Mouse (Mus musculus): ENCODE measurements around the gene D430041D05Rik. TPM values are rescaled to one million over a fixed set of nuclear protein-coding genes. Genes with fewer than 3 reads are reported as not detected.
A peak's percentile ranks its signal among the peaks of the same experiment; 100 is the strongest.

D430041D05Rik gene
- total RNA-seq, 2 experiments from 2014 or later: 1.3 to 1.9 TPM

DNA sequence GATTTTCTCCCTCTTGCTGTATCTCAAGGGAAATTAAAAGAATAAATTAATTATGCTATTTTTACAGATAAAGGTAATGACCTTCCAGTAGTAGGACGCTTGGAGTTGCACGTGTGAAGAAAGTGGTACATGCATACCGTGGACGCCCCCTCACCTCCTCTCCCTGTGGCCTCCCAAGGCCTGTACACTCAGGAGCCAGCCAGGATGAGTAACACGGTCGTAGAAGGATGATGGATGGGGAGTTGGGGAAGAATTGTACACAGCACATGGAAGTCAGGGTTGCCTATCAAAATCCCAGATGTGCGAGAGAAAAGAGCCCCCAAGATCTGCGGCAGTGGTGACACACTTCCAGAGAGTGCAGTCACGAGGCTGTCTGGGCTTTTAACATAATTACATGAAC lies 14.9 kb downstream of the D430041D05Rik start:
- Histone ChIP-seq H3K4me3 (no peak overlapping the region), H3K27ac (no peak overlapping the region)
- intact Hi-C loops (cut with DNase I): no loop called here
- TF ChIP-seq CTCF (IDR thresholded peaks at IDR 0.05): no peak
- no peak for DNase-seq

DNA sequence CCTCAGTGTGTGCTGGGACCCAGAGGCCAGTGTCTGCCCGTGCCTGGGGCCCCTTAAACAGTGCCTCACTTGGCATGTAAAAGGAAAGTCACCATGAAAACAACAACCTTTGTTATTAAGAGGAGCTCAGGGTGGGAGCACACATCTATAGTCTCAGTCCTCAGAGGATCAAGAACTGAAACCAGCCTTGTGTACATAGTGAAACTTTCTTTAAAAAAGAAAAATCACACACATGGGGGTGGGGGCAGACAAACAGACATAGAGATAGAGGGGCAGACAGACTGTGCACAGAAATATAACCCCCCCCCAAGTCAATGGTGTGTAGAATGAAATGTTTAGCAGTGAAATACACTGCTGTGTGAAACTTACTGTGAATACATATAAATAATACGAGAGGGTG lies 16.0 kb downstream of the D430041D05Rik start:
- intact Hi-C loops (cut with DNase I): no loop called here
- H3K4me3 ChIP-seq: no peak overlapping the region
- no peak for DNase-seq
- no peak overlapping the region for H3K27ac ChIP-seq
- no peak for TF ChIP-seq CTCF (IDR thresholded peaks at IDR 0.05)

GRCm38 (mm10) chr2:104392700-104393312 lies 18.0 kb downstream of the D430041D05Rik start:
- no peak for DNase-seq
- TF ChIP-seq CTCF (IDR thresholded peaks at IDR 0.05): no peak
- Histone ChIP-seq H3K27ac (no peak overlapping the region), H3K4me3 (no peak overlapping the region)
- intact Hi-C loops (cut with DNase I): no loop called here

- no peak overlapping the region for H3K4me3 ChIP-seq
- no peak overlapping the region for H3K27ac ChIP-seq
- intact Hi-C loops (cut with DNase I): no loop called here
- DNase-seq: no peak
- TF ChIP-seq CTCF (IDR thresholded peaks at IDR 0.05): no peak
These were observed 21.6 kb downstream of the D430041D05Rik start for GRCm38 (mm10) chr2:104389231-104389630.

- intact Hi-C loops (cut with DNase I): no loop called here
- Histone ChIP-seq H3K27ac (no peak overlapping the region), H3K4me3 (no peak overlapping the region)
- TF ChIP-seq CTCF (IDR thresholded peaks at IDR 0.05): no peak
- no peak for DNase-seq
These were observed 24.9 kb downstream of the D430041D05Rik start for GRCm38 (mm10) chr2:104385941-104386340.

GRCm38 (mm10) chr2:104383589-104383988 lies 27.2 kb downstream of the D430041D05Rik start:
- intact Hi-C loops (cut with DNase I): no loop called here
- Histone ChIP-seq H3K27ac (no peak overlapping the region), H3K4me3 (no peak overlapping the region)
- no peak for DNase-seq
- no peak for TF ChIP-seq CTCF (IDR thresholded peaks at IDR 0.05)

DNA sequence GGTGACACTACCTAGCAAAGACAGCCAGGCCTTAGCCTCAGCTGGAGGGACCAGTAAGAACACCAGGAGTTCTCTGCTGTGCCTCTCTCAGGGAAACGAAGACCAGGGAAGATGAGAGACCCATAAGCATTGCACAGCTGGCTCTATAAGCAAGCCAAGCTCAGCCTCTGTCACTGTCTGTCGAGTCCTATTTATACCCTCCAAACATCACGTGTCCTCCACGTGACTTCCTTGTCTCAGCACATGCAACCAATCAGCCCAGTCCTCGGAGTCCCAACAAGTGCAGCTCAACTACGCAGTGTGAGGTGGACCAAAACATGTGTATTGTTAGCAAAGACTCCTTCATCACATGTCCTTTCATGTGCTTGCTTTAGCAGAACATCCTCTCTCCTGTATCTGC lies 28.0 kb downstream of the D430041D05Rik start:
- Histone ChIP-seq H3K27ac (no peak overlapping the region), H3K4me3 (no peak overlapping the region)
- intact Hi-C loops (cut with DNase I): no loop called here
- no peak for TF ChIP-seq CTCF (IDR thresholded peaks at IDR 0.05)
- no peak for DNase-seq

DNA sequence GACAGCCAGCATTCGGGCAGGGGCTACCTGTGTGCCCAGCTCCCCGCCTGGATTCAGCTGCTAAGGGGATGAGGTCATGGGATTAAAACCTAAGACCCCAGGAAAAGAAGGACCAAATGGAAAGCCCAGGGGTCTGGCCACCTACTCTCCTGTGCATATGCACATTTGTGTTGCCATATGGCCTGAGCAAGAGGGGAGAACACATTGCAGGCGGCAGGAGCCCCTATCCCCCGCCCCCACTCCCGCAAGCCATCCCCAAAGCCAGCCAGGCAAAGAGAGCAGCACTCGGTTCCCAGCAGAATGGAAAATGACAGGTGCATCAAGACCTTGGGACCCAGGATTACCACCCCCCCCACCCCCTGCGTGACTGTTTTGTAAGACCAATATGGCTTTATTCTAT lies 31.5 kb downstream of the D430041D05Rik start:
- no peak for TF ChIP-seq CTCF (IDR thresholded peaks at IDR 0.05)
- intact Hi-C loops (cut with DNase I): no loop called here

GRCm38 (mm10) chr2:104378791-104379190 lies 32.0 kb downstream of the D430041D05Rik start:
- Histone ChIP-seq H3K4me3 (no peak overlapping the region), H3K27ac (no peak overlapping the region)
- DNase-seq: no peak
- intact Hi-C loops (cut with DNase I): no loop called here
- no peak for TF ChIP-seq CTCF (IDR thresholded peaks at IDR 0.05)

More for the DNA sequence above, 31.5 kb downstream of the D430041D05Rik start:
- no peak overlapping the region for H3K4me3 ChIP-seq
- no peak overlapping the region for H3K27ac ChIP-seq
- no peak for DNase-seq

DNA sequence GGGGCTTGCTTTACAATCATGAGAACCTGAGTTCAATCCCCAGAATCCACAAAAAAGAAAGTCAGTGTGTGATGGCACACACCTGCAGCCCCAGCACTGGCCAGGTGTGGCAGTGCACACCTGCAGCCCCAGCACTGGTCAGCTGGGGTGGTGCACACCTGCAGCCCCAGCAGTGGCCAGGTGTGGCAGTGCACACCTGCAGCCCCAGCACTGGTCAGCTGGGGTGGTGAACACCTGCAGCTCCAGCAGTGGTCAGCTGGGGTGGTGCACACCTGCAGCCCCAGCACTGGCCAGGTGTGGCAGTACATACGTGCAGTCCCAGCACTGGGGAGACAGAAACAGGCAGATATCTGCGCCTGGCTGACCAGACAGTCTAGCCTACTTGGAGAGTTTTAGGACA lies 32.8 kb downstream of the D430041D05Rik start:
- no peak for TF ChIP-seq CTCF (IDR thresholded peaks at IDR 0.05)
- no peak overlapping the region for H3K27ac ChIP-seq

GRCm38 (mm10) chr2:104372156-104372555 lies 38.7 kb downstream of the D430041D05Rik start:
- H3K4me3 ChIP-seq: no peak overlapping the region
- TF ChIP-seq CTCF (IDR thresholded peaks at IDR 0.05): no peak
- intact Hi-C loops (cut with DNase I): no loop called here

More for the DNA sequence above, 32.8 kb downstream of the D430041D05Rik start:
- intact Hi-C loops (cut with DNase I): no loop called here
- DNase-seq: no peak
- H3K4me3 ChIP-seq: no peak overlapping the region

DNA sequence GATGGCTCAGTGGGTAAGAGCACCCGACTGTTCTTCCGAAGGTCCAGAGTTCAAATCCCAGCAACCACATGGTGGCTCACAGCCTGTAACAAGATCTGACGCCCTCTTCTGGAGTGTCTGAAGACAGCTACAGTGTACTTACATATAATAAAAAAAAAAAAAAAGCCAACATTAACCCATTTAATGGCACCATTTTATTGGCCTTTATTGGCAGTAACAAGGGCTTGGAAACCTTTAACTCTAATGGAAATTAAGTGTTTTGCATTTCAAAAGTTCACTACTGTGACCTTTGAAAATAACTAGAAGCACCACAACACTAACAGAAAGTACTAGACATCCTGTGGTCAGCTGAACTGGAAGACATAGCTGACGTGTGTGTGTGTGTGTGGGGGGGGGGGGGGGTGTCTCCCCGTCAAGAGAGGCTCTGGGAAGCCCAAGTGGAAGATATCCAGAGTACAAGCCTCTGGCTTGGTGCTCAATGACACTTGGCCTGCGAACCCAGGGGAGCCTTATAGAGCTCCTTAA lies 39.1 kb downstream of the D430041D05Rik start:
- no peak for DNase-seq
- intact Hi-C loops (cut with DNase I): no loop called here
- H3K27ac ChIP-seq: no peak overlapping the region
- no peak overlapping the region for H3K4me3 ChIP-seq
- no peak for TF ChIP-seq CTCF (IDR thresholded peaks at IDR 0.05)

More at GRCm38 (mm10) chr2:104372156-104372555, 38.7 kb downstream of the D430041D05Rik start:
- no peak for DNase-seq
- no peak overlapping the region for H3K27ac ChIP-seq

DNA sequence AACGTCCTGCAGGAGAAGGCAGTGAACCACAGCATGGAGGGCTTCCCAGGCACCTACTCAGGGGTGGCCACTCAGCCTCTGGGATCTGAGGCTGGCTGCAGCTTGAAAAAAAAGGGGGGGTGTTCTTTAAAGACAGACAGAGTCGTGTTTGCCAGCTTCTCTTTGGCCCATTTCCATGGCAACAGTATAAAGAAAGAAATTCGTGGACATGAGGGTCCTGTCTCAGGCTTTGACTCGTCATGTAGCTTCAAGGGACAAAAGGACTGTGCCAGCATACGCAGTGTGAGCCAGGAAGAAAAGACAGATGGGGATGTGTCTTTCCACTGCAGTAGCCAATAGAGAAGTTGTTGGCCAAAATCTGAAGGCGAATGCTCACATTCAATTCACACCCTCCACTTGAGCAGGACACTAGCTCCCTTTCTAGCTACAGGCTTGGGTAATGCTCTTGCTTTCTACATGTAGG lies 42.9 kb downstream of the D430041D05Rik start:
- intact Hi-C loops (cut with DNase I): loop anchor here (5.0 kb wide), 1 partner anchor 39 kb away; no protein-coding TSS in a partner anchor
- Histone ChIP-seq H3K4me3 (no peak overlapping the region), H3K27ac (no peak overlapping the region)
- peak; percentile 19 for DNase-seq
- TF ChIP-seq CTCF (IDR thresholded peaks at IDR 0.05): no peak

DNA sequence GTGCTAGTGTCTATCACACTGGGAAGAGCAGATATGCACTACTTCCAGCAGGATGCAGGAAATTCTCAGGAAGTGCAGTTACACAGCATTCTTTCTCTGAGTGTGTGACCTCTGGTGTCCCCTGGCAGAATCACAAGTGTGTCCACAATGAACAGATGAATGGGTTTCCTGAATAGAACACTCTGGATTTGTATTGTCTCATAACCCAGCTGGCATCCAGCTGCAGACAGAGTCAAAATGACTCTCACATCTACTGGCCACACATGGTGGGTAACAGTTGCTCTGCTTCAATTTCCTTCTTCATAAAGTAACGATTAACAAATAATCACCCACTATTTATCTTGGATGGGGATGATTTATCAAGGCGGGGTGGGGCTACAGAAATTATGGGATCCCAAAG lies 43.5 kb downstream of the D430041D05Rik start:
- TF ChIP-seq CTCF (IDR thresholded peaks at IDR 0.05): no peak
- Histone ChIP-seq H3K27ac (no peak overlapping the region), H3K4me3 (no peak overlapping the region)
- intact Hi-C loops (cut with DNase I): loop anchor here (5.0 kb wide), 1 partner anchor 40 kb away; no protein-coding TSS in a partner anchor
- no peak for DNase-seq

Measured in gastrocnemius, adult 2 months (tissue).